In the genomic region with DNA sequence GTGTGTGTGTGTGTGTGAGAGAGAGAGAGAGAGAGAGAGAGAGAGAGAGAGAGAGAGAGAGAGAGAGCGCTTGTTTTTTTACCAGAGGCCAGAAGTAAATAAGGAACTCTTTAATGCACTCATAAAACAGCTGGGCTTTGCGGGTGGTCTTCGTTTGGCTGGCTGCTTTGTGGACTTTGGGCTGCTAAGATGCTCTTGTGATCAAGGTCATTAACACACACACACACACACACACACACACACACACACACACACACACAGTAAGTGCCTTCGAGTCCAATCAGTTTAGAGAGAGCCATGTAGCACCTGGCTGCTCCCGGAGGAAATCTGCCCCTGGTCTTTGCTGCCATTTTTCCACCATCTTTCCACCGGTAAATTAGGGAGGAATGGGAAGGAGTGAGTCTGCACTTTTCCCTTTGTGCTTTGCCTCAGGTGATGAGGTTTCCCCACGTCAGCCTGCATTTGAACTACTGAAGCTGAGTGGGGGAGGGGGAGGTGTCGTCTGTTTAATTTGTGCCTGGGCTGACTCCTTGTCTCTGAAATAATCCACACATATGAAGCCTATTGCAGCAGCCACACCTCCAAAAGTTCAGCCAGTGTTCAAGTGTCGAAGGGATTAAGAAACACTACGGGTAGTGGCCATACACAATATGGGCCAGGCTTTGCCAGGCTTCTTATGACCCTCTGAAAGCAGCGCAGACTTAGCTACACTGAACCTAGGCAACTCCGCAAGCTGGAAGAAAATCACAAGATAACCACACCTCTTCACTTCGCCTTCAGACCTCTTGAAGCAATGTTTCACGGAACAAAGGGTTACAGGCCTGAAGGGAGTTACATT, we compare ENCODE assay signal across 11 mouse cellular contexts. TPM values are rescaled to one million over a fixed set of nuclear protein-coding genes. Genes with fewer than 3 reads are reported as not detected.
DNase-seq lines count a peak whose midpoint lies in the region; ATAC-seq and TF ChIP-seq lines count a peak whose summit lies in the region.
"Had no signal": no experiment of that assay in that cellular context is flagged by ENCODE, and none has a peak within 500 bp of the region (broad histone marks: within the 10 kb centered on the region; RNA-seq: fewer than 3 reads in every experiment).

No protein-coding gene starts in this region.

- ATAC-seq in midbrain, embryonic 11.5 days (ENCODE audit: low FRiP score) = 0 out of 2 replicates have a peak, but pooled peaks have one; percentile 15
- ATAC-seq in midbrain, postnatal 0 days (ENCODE audit: low FRiP score) = no peak
- ATAC-seq in limb, embryonic 13.5 days (ENCODE audit: low FRiP score, low read depth) = peak; percentile 48
- no peak for ATAC-seq in stomach, embryonic 16.5 days (ENCODE audit: insufficient read depth, low FRiP score)

- H3K27ac ChIP-seq in gastrocnemius, adult 2 months = peak overlapping the region; percentile 82
- H3K27ac ChIP-seq in midbrain, embryonic 11.5 days (ENCODE audit: low read depth, low read length) = no peak overlapping the region
- H3K27ac ChIP-seq in midbrain, postnatal 0 days (ENCODE audit: low read depth, low read length) = no peak overlapping the region
- no peak overlapping the region for H3K27ac ChIP-seq in limb, embryonic 13.5 days
- peak overlapping the region; percentile 52 for H3K27ac ChIP-seq in stomach, embryonic 16.5 days (ENCODE audit: low read length)

- no peak overlapping the region for H3K9ac ChIP-seq in midbrain, embryonic 11.5 days (ENCODE audit: low read length)
- no peak overlapping the region for H3K9ac ChIP-seq in midbrain, postnatal 0 days (replicated peaks; ENCODE audit: low read length, poor library complexity, severe bottlenecking)
- H3K9ac ChIP-seq in limb, embryonic 13.5 days = no peak overlapping the region
- H3K9ac ChIP-seq in stomach, embryonic 16.5 days (ENCODE audit: low read length) = no peak overlapping the region

- no peak for DNase-seq in gastrocnemius, adult 2 months
- no peak for DNase-seq in gastrocnemius, postnatal 14 days
- peak; percentile 82 for DNase-seq in midbrain, embryonic 11.5 days (ENCODE audit: low spot score, missing footprints)
- DNase-seq in midbrain, postnatal 0 days (ENCODE audit: low spot score) = no peak
- DNase-seq in thymus, postnatal 36 days = no peak
- DNase-seq in ovary, postnatal 10 days (ENCODE audit: low spot score) = no peak
- DNase-seq: cerebellum, adult 11-12 months; kidney, postnatal 36 days had no signal

- H3K27me3 ChIP-seq in midbrain, embryonic 11.5 days (ENCODE audit: control insufficient read depth, insufficient read depth, low read length) = no peaks in the 10 kb centered on the region
- no peaks in the 10 kb centered on the region for H3K27me3 ChIP-seq in midbrain, postnatal 0 days (ENCODE audit: insufficient read depth, low read length)
- no peaks in the 10 kb centered on the region for H3K27me3 ChIP-seq in limb, embryonic 13.5 days
- H3K27me3 ChIP-seq in stomach, embryonic 16.5 days (ENCODE audit: control insufficient read depth, insufficient read depth, low read length) = no peaks in the 10 kb centered on the region

- intact Hi-C loops in gastrocnemius, adult 2 months (cut with DNase I) = no loop called here
- intact Hi-C loops in gastrocnemius, postnatal 14 days (cut with DNase I; ENCODE audit: low total_unique reads) = loop anchor here (5.0 kb wide), 1 partner anchor 81 kb away; a partner anchor contains a TSS

- H3K4me1 ChIP-seq in midbrain, embryonic 11.5 days (ENCODE audit: control insufficient read depth, insufficient read depth, low read length) = 0 out of 2 replicates have a peak, but pooled peaks cover 3% of the 10 kb centered on the region
- H3K4me1 ChIP-seq in midbrain, postnatal 0 days (ENCODE audit: insufficient read depth, low read length) = no peaks in the 10 kb centered on the region; the same call in 1 of the 2 replicates
- peaks cover 41% of the 10 kb centered on the region for H3K4me1 ChIP-seq in limb, embryonic 13.5 days
- H3K4me1 ChIP-seq in stomach, embryonic 16.5 days (ENCODE audit: control insufficient read depth, insufficient read depth, low read length) = peaks cover 43% of the 10 kb centered on the region

- no peaks in the 10 kb centered on the region for H3K9me3 ChIP-seq in midbrain, embryonic 11.5 days (ENCODE audit: control insufficient read depth, low read length)
- H3K9me3 ChIP-seq in midbrain, postnatal 0 days (ENCODE audit: low read length) = no peaks in the 10 kb centered on the region
- no peaks in the 10 kb centered on the region for H3K9me3 ChIP-seq in limb, embryonic 13.5 days
- no peaks in the 10 kb centered on the region for H3K9me3 ChIP-seq in stomach, embryonic 16.5 days (replicated peaks; ENCODE audit: control insufficient read depth, low read length)

- no peak overlapping the region for H3K4me3 ChIP-seq in gastrocnemius, adult 2 months
- no peak overlapping the region for H3K4me3 ChIP-seq in midbrain, embryonic 11.5 days (ENCODE audit: low read depth, low read length)
- no peak overlapping the region for H3K4me3 ChIP-seq in midbrain, postnatal 0 days (ENCODE audit: low read depth, low read length)
- H3K4me3 ChIP-seq in limb, embryonic 13.5 days = no peak overlapping the region
- H3K4me3 ChIP-seq in stomach, embryonic 16.5 days (replicated peaks; ENCODE audit: low read length) = no peak overlapping the region

- H3K4me2 ChIP-seq in midbrain, embryonic 11.5 days = no peak overlapping the region
- H3K4me2 ChIP-seq in midbrain, postnatal 0 days (ENCODE audit: low read depth, low read length, poor library complexity, severe bottlenecking) = no peak overlapping the region
- peak overlapping the region; percentile 17; the same call in 1 of the 2 replicates for H3K4me2 ChIP-seq in limb, embryonic 13.5 days (replicated peaks)
- H3K4me2 ChIP-seq in stomach, embryonic 16.5 days (ENCODE audit: low read depth, low read length) = no peak overlapping the region

- no peaks in the 10 kb centered on the region for H3K36me3 ChIP-seq in midbrain, embryonic 11.5 days (ENCODE audit: control insufficient read depth, insufficient read depth, low read length)
- H3K36me3 ChIP-seq in midbrain, postnatal 0 days (ENCODE audit: insufficient read depth, low read length) = no peaks in the 10 kb centered on the region
- H3K36me3 ChIP-seq in limb, embryonic 13.5 days = peaks cover 8% of the 10 kb centered on the region; the same call in 1 of the 2 replicates
- no peaks in the 10 kb centered on the region for H3K36me3 ChIP-seq in stomach, embryonic 16.5 days (ENCODE audit: control insufficient read depth, insufficient read depth, low read length)

- 61% methylated on average over 14 of the region's 14 CpGs for WGBS in midbrain, embryonic 11.5 days
- WGBS in midbrain, postnatal 0 days = 54% methylated on average over 14 of the region's 14 CpGs
- WGBS in limb, embryonic 13.5 days = 30% methylated on average over 13 of the region's 14 CpGs
- WGBS in stomach, embryonic 16.5 days = 54% methylated on average over 14 of the region's 14 CpGs

- no peak for TF ChIP-seq CTCF in gastrocnemius, adult 2 months (IDR thresholded peaks at IDR 0.05)
- no peak for TF ChIP-seq CTCF in midbrain, postnatal 0 days (IDR thresholded peaks at IDR 0.05)

RNA-seq across cellular contexts. Expression of a gene that starts 16.7 kb away (rescaled TPM):
- total RNA-seq in gastrocnemius, adult 2 months (2021) = not detected
- total RNA-seq in gastrocnemius, postnatal 14 days (2021) = not detected
- polyA plus RNA-seq in midbrain, embryonic 11.5 days (2014; fragmentation: Nextera tagmentation; extraction: Ambion mirVana) = not detected in 2 replicates
- not detected in 2 replicates for total RNA-seq in midbrain, postnatal 0 days (2014; rRNA removed)
- polyA plus RNA-seq in midbrain, postnatal 0 days (2015; fragmentation: Nextera tagmentation; extraction: Ambion mirVana) = not detected in 2 replicates
- polyA plus RNA-seq in limb, embryonic 13.5 days (2015; fragmentation: Nextera tagmentation; extraction: Ambion mirVana) = not detected in 2 replicates
- not detected in 2 replicates for polyA plus RNA-seq in stomach, embryonic 16.5 days (2015; fragmentation: Nextera tagmentation; extraction: Ambion mirVana)
- polyA plus RNA-seq: liver, embryonic 16.5 days had no signal

Comparison
In these comparisons a context has a peak if more than half of its experiments do, and no peak if none do; other contexts are left out.
1. ATAC-seq: peak in midbrain, embryonic 11.5 days (single experiment) and limb, embryonic 13.5 days (single experiment); none in midbrain, postnatal 0 days (single experiment) and stomach, embryonic 16.5 days (single experiment).
2. H3K27ac ChIP-seq: peak in gastrocnemius, adult 2 months (single experiment) and stomach, embryonic 16.5 days (single experiment); none in midbrain, embryonic 11.5 days (single experiment), midbrain, postnatal 0 days (single experiment) and limb, embryonic 13.5 days (single experiment).